Mouse (Mus musculus): ENCODE data around the gene Prr15. TPM values are rescaled to one million over a fixed set of nuclear protein-coding genes. Genes with fewer than 3 reads are reported as not detected.

The Prr15 gene
- polyA plus RNA-seq, 3 experiments from 2014 or later, result 0.39 to 0.59 TPM; not detected in 1

DNA sequence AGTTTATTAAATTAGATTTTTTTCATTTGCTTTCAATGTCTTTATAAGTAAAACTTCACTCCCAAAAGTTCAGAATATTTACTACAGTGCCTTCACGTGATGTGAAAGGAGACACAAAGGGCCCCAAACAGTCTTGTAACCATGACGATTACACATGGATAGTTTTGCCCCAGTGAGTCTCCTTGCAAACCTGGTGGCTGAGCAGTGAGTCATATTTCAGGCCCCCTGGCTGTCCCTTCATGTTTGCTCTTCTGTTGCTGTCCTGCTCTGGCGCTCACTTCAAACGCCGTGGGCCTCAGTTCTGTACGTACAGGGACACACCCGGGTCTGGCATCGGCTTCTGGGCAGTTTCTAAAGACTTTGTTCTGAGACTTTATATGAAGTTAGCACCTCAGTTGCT is 6.6 kb downstream of the Prr15 start:
- no peak for ATAC-seq

GRCm38 (mm10) chr6:54333116-54333651 is 7.5 kb downstream of the Prr15 start:
- ATAC-seq, result no peak

GRCm38 (mm10) chr6:54333652-54334396 is 8.2 kb downstream of the Prr15 start:
- no peak for ATAC-seq

DNA sequence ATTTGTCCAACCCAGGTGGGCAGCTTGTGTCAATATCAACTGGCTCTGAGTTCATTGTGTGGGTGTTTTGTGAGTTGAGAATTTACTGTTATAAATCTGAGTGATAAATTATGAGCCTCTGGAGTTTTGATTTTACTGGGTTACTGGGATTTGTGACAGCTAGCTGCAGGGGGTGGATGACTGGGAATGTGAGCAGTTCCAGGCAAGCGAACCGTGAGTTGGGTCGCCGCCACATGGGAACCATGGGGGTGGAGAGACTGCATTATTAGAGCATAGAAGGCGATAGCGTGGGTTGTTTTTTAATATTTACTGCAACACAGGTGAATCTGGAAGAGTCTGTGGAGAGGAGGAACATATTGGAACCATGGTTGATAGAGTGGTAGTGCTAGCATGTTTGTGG is 11.7 kb downstream of the Prr15 start:
- ATAC-seq, result no peak

- no peak for ATAC-seq
These were observed 15.5 kb downstream of the Prr15 start for GRCm38 (mm10) chr6:54341133-54341532.

DNA sequence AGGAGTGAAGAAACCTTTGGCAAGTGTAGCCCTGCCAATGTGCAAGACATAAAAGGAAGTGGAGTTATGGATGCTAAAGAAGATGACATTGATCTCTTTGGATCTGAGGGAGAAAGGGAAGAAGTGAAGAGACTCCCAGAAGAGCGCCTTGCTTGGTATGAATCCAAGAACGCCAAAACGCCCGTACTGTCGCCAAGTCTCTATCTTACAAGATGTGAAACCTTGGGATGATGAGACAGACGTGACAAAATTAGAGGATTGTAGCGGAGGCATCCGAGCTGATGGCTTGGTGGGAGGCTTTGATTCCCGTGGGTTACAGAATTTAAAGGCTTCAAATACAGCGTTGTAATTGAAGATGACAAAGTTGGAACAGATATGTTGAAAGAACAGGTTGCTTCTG is 16.6 kb downstream of the Prr15 start:
- no peak for ATAC-seq

DNA sequence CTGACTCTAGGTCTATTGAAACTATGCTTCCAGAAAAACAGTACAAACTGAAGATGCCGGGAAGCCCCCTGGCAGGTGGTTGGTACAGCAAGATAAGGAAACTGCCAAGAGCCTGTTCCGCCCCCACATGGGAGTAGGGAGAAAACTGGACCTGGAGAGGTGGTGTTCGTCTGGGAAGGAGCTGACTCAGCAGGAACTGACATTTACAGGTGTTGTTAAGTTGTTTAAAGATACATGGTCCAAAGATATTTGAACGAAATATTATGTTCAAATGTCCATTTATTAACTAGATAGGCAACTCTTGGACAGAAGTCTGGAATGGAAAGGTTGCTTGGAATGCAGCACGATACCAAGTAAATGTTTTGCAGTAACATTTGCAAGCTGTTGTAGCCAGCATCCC is 26.2 kb downstream of the Prr15 start:
- ATAC-seq, result no peak

DNA sequence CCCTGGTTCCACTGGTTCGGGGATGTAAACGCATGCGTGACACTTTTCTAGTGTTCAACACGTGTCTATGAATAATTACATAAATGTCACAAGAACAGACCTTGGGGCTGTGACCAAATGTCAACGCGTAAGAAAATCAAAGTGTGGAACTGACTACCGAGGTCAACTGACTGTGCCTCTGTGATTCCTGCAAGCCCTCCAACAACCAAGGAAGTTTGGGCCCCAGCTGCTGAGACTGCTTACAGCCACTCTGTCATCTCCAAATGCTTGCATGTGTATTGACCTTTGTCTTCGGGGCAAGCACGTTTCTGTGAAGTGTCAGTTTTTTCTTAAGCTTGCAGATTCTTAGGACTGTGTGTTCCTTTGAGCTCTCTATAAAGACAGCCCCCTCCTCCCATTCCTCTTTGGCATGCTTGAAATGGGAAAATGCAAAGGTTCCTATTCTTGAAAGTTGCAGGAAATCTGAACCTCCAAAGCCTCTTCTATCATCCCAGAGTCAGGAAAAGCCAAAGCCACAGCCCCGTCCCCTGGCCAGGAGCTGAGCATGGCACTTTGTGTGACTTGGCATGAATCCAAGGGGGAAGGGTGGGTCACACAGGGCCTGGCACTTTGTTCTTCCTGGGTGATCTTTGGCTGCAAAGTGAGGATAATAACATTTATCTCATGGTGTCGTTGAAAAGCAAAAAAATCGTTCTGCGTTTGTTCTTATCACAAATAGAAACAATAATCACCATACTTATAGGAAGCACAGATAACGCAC is 27.5 kb downstream of the Prr15 start:
- ATAC-seq, result no peak

GRCm38 (mm10) chr6:54353698-54354097 is 28.1 kb downstream of the Prr15 start:
- no peak for ATAC-seq

DNA sequence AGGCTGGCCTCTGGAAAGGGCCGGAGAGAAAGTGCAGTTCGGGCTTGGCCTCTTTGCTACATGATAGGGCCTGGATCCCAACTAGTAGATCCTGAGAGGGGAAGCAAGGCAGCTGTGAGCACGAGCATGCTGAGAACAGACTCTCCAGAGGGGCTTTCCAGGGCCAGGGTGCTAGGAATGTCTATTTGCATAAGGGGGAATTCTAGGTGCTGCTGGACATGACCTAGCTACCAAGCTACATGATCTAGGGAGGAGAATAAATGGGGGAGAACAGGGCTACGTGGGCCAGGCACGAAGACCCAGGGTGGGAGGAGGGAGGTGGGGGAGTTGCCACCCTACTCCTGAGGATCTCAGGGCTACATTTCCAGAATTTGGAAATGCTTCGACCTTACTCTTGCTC is 30.0 kb downstream of the Prr15 start:
- no peak for ATAC-seq

DNA sequence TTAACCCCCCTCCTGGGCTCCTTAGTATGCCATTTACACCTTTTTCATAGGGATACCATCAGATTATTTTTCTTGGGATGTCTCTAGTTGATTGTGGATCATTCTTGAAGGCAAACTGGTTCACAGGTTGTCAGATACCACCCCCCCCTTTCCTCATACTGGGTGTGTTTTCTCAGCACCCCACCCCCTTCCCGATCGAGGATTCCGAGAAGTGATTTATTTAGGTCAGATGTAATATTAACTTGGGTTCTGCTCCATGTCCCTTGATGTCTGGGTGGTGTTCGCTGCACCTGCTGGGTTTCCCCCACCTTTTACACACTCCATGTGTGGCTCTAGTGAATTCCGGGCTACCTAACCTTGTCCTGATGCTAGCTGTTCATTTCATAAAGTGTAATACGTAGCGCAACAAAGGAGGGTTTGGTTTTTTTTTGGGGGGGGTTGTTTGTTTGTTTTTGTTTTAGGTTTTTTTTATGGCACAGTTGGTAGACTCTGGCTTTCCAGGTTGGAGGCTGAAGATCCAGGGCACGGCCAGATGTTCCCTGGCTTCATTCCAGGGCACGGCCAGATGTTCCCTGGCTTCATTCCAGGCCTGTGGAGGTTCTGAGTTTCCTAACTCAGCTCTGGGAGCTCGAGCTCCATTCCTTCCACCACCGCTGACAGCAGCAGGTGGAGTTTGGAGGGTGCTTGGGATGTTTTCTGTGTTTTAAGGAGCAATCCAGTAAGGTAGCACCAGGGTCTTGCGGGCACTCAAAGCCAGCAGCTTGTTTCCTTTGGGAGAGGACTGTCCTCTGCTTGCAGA is 37.1 kb downstream of the Prr15 start:
- ATAC-seq, result no peak

DNA sequence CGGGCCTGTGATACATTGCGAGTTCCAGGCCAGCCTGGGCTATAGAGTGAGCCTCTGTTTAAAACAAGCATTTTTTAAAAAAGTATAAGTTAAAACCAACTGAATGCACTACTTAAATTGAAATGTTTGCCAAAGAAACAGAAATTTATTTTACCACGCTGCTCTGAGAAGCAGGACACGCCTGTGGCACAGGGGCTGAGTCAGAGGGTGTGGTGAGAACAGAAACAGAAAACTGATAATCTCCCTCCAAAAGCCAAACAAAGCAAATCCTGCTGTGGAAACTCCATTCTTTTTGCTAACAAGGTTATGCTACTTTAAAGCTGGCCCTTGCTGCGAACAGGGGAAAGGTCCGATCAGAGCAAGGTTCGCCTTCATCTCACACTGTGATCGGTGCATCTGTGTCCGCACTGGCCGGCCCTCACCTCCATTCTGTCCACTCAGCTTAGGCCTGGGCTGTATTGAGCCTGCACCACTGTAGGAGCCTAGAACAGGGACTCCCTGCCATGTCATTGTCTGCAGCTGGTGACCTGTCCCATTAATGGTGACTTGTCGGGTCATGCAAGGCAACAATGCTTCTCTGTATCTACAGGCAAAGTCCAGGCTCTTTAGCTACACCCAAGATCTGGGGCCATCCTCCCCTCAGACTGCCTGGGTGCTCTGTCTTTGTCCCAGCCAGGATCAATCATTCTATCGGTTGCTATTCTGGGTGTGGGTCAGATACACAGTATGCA is 38.9 kb downstream of the Prr15 start:
- no peak for ATAC-seq

GRCm38 (mm10) chr6:54366607-54367006 is 41.0 kb downstream of the Prr15 start:
- no peak for ATAC-seq

DNA sequence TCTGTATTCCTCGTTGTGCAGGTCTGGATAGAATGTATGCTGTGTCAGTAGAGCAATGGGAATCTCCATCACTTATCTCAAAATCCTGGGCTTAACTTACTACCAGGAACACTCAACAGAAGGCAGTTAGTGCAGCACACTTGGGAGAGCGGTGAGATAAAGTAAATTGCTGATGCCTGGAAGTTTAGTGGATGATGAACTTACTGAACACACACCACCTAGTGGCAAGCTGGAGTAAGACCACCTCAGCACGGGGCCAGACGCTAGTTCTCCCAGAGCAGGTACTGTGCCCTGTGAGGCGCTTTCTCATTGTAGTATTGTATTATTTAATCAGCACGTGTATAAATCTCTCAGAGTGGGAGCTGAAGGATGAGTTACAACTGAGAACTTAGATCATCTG is 42.4 kb downstream of the Prr15 start:
- ATAC-seq, result no peak

DNA sequence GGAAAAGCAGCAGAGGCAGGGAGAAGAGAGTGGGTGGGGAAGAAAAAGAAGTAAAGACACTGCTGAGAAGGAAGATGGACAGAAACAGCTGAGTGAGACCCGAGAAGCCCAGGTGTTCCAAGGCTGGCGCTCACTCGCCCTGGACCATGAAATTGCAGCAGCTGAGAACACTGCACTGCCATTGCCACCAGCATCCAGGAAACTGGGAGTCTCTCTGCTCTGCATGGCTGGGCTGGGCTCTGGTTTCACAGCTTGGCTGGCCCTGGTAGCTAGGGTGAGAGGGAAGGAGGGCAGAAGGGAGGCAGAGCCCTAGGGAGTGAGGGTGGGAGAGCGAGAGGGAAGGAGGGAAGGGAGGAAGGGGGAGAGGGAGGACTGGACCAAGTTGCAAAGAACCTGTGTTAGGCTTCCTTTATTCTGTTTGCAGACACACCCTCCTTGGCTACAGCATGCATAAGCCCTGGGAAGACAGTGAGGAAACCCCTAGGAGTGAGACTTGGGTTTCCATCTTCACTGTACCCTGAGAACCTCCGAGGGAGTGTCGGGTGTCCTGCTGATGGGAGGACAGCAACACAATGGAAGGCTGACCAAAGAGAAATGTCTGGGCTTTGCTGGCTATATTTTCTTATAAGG is 44.4 kb downstream of the Prr15 start:
- ATAC-seq, result no peak

GRCm38 (mm10) chr6:54371874-54372273 is 46.2 kb downstream of the Prr15 start:
- no peak for ATAC-seq

DNA sequence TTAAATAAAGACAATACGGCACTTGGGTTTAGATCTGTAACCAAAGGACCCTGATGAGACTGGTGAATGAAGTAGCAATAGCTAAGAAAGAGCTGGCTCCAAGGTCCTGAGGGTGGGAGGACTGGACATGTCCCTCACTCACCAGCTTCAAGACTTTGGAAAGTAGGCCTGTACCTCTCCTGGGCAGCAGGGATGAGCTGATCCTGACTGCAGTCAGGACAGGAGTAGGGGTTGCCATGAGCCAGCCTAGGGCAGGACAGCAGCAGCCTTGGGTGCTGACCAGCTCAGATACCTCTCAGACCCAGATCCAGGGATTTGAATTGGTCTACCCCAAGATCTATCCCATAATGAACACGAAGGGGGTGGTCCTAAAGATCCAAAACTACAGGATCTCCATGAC is 53.7 kb downstream of the Prr15 start:
- no peak for ATAC-seq
